Mouse (Mus musculus) urinary bladder, postnatal 25 days (tissue): ENCODE data around the gene Otos.

Experiments
- DNase-seq: peaks from one replicate; pipeline ENCODE4 v3.0.0; 2022; ENCODE audit warnings: low spot score

Otos gene

GRCm38 (mm10) chr1:92646601-92647000 lies 2.0 kb downstream of the Otos start:
- no peak for DNase-seq

- DNase-seq, result no peak
Measured at GRCm38 (mm10) chr1:92646111-92646510, 2.5 kb downstream of the Otos start.

- DNase-seq, result no peak
Measured at GRCm38 (mm10) chr1:92644916-92645315, 3.7 kb downstream of the Otos start.

- DNase-seq, result no peak
Measured at GRCm38 (mm10) chr1:92643691-92644090, 5.0 kb downstream of the Otos start.

GRCm38 (mm10) chr1:92641514-92642272 lies 6.9 kb downstream of the Otos start, which contains the start of gene Cops9:
Cops9 (minus strand) TSS chr1:92641985.
- peak; percentile 85 for DNase-seq

- no peak for DNase-seq
Measured at GRCm38 (mm10) chr1:92640393-92640792, 8.2 kb downstream of the Otos start.

GRCm38 (mm10) chr1:92638736-92639135 lies 9.9 kb downstream of the Otos start:
- DNase-seq, result no peak

- DNase-seq, result no peak
Measured at GRCm38 (mm10) chr1:92638181-92638580, 10.5 kb downstream of the Otos start.

- no peak for DNase-seq
Measured at GRCm38 (mm10) chr1:92637501-92638172, 11.0 kb downstream of the Otos start.

GRCm38 (mm10) chr1:92636676-92637075 lies 12.0 kb downstream of the Otos start:
- DNase-seq, result no peak

- DNase-seq, result no peak
Measured at GRCm38 (mm10) chr1:92636015-92636414, 12.6 kb downstream of the Otos start.

- DNase-seq, result no peak
Measured at GRCm38 (mm10) chr1:92634976-92635599, 13.6 kb downstream of the Otos start.

GRCm38 (mm10) chr1:92634569-92634968 lies 14.1 kb downstream of the Otos start:
- no peak for DNase-seq

GRCm38 (mm10) chr1:92633726-92634125 lies 14.9 kb downstream of the Otos start:
- no peak for DNase-seq

- DNase-seq, result no peak
Measured at GRCm38 (mm10) chr1:92632948-92633347, 15.7 kb downstream of the Otos start.

GRCm38 (mm10) chr1:92632196-92632595 lies 16.4 kb downstream of the Otos start:
- no peak for DNase-seq

GRCm38 (mm10) chr1:92628227-92628626 lies 20.4 kb downstream of the Otos start:
- DNase-seq, result no peak

- DNase-seq, result no peak
Measured at GRCm38 (mm10) chr1:92618360-92618759, 30.3 kb downstream of the Otos start.

GRCm38 (mm10) chr1:92617488-92617887 lies 31.2 kb downstream of the Otos start, which contains the start of gene Olfr12:
Olfr12 (plus strand) TSS chr1:92617788.
- no peak for DNase-seq

GRCm38 (mm10) chr1:92616046-92616445 lies 32.6 kb downstream of the Otos start:
- DNase-seq, result no peak

GRCm38 (mm10) chr1:92614516-92614915 lies 34.1 kb downstream of the Otos start:
- DNase-seq, result no peak

- DNase-seq, result no peak
Measured at GRCm38 (mm10) chr1:92613175-92613574, 35.5 kb downstream of the Otos start.

- peak; percentile 56 for DNase-seq
Measured at GRCm38 (mm10) chr1:92611008-92611407, 37.6 kb downstream of the Otos start.
